Mouse (Mus musculus) inflammation-experienced regulatory T-cells, adult 16 weeks (primary cell): ENCODE data around the gene Krt24. TPM values are rescaled to one million over a fixed set of nuclear protein-coding genes. Genes with fewer than 3 reads are reported as not detected.

Experiments
- polyA plus RNA-seq: library from polyadenylated mRNA; unstranded; fragments of 100-300 nt; shearing (Covaris generic); gene quantifications from one replicate; pipeline ENCODE4 v1.2.1, GENCODE M21; 2017

Krt24 gene
- polyA plus RNA-seq = not detected

DNA sequence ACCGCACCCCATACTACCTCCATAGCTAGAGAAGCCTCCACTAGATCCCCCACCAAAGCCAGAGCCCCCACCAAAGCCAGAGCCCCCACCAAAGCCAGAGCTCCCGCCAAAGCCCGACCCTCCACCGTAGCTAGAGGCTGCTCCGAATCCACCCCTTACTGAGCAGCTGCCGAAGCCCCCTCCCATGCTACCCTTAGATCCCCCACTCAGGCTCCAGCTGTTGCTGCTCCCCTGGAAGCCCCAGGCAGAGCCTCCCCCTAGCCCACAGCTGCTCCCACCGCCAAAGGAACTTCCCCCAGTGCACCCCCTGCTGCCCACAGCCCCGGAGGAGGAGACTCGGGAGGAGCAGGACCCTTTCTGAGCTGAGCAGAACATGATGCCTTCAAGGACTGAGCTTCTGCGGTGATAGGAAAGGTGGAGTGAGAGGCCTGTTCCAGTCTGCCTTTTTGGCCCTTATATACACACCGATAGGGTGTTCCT, at the start of gene Krt24:
Krt24 (minus strand) TSS at position 430 of the 480 bp plus-strand sequence.

DNA sequence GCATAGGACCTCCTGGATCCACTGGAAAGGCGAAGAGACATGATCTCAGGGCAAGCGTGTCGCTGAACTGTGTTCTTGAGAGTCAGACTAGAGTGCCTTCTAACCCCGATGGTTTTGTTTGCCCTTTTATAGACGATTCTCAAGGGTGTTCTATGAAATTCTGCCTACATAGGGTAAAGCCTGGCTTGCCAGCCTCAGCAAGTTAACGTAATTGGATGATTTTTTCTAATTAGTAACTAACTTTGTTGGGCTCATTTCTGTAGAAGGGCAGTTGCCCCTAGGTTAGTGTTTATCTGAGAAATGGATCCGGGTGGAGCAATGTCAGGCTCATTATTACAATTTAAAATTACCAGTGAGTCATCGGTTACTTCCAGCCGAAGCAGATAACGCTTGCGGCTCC, 37.8 kb upstream of the Krt24 start, which contains the start of gene Krt25:
Krt25 (minus strand) TSS at position 101 of the 400 bp plus-strand sequence.

DNA sequence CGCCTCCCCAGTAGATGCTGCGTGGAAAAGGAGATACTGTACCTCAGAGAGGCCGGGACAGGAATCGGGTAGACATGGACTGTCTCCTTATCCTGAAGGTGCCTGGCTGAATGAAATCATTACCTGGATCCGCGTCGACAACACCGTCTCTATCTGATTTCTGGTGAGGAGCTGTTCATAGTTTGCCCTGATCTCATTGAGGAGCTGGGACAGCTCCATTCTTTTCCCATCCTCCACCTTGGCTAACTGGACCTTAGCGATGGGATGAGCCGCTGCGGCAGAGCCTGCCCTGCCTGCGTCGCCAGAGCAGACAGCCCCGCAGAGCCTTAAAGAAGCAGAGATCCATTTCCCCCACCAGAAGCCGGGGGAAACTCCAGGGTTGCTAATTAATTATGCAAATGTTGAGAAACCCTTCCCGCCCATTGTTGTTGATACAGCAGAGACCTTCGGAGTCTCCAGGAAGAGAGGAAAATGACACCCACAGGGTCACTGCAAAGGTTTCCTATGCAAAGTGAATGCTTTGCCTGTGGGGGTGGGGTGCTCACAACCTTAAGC, 41.2 kb downstream of the Krt24 start, which contains the start of gene Krt222:
Krt222 (minus strand) TSS at position 266 of the 555 bp plus-strand sequence.

GRCm38 (mm10) chr11:99230261-99231048, 54.6 kb downstream of the Krt24 start, which contains the start of gene Smarce1:
TSS of gene Smarce1 (minus strand) at chr11:99231017.

Other genes starting within 250 kb of the Krt24 start
- gene Igfbp4, start 244.0 kb downstream of the Krt24 start, polyA plus RNA-seq = 34.6 TPM
- not detected for gene Tns4, start 196.0 kb downstream of the Krt24 start, polyA plus RNA-seq
- gene Ccr7, start 130.2 kb downstream of the Krt24 start, polyA plus RNA-seq = 398 TPM
- gene Smarce1, start 54.2 kb downstream of the Krt24 start, polyA plus RNA-seq = 225 TPM
- 2.2 TPM for gene Krt222, start 41.2 kb downstream of the Krt24 start, polyA plus RNA-seq
- gene Krt25, start 37.7 kb upstream of the Krt24 start, polyA plus RNA-seq = not detected
- not detected for gene Krt26, start 52.7 kb upstream of the Krt24 start, polyA plus RNA-seq
- not detected for gene Krt27, start 65.8 kb upstream of the Krt24 start, polyA plus RNA-seq
- not detected for gene Krt28, start 89.6 kb upstream of the Krt24 start, polyA plus RNA-seq
- gene Krt10, start 104.1 kb upstream of the Krt24 start, polyA plus RNA-seq = 21.7 TPM
- gene Krt12, start 137.0 kb upstream of the Krt24 start, polyA plus RNA-seq = not detected
- gene Krt20, start 152.9 kb upstream of the Krt24 start, polyA plus RNA-seq = not detected
- gene Krt23, start 207.9 kb upstream of the Krt24 start, polyA plus RNA-seq = not detected
- gene Krt39, start 236.1 kb upstream of the Krt24 start, polyA plus RNA-seq = not detected